Mouse (Mus musculus) liver, postnatal 0 days (tissue): ENCODE results near the gene Celf2.

Experiments used
- CTCF ChIP-seq: sonication (generic); IDR thresholded peaks from 2 replicates; pipeline ENCODE4 v1.5.1; 2016; ENCODE audit warnings: antibody characterized with exemption, low read depth
- EP300 ChIP-seq: IDR thresholded peaks from 2 replicates; pipeline ENCODE4 v1.6.1; 2016; ENCODE audit warnings: antibody characterized with exemption, low read depth, mild to moderate bottlenecking

GRCm38 (mm10) chr2:6586122-6586681 is 923.2 kb downstream of the Celf2 start:
- TF ChIP-seq CTCF = no peak
- no peak for TF ChIP-seq EP300
